Mouse (Mus musculus): Measurements from ENCODE around the gene Nod1.

DNA sequence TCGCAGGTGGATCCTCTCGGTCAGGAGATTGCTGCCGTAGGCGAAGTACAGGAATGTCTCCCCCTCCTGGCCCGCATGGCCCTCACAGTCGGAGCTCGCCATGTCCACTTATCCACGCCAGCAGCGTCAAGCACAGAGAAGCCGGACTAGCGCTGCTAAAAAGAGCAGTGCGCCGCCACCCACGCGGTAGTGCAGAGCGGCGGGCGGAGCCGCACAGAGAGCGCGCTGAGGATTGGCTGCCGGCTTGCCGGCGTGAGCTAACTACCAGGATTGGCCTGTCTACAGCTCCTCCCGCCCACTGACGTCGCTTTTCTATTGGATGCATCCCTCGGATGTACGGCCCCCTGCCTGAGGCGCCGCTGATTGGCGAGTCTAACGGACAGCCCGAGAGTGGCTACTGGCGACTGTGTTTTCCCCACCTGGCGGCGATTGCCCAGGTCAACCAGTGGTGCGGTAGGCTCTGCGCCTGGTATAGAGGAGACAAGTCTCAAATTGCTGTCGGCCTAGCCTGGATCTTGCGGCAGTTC lies 20.4 kb upstream of the Nod1 start, which contains the start of gene Ggct:
- TF ChIP-seq GATA1 (IDR thresholded peaks at IDR 0.05; ENCODE audit: borderline replicate concordance, low read length) (no peak), FLI1 (IDR thresholded peaks at IDR 0.05; ENCODE audit: low read length) (no peak)

Data from megakaryocyte, embryonic 14.5 days (primary cell).